Mouse (Mus musculus): Measurements from ENCODE around the gene Dync1i2. TPM values are rescaled to one million over a fixed set of nuclear protein-coding genes. Genes with fewer than 3 reads are reported as not detected.

Dync1i2 gene
- polyA plus RNA-seq, 1 experiment: 52.1 TPM

GRCm38 (mm10) chr2:71298729-71299128 lies 87.2 kb downstream of the Dync1i2 start:
- no peaks in the 10 kb centered on the region for H3K79me3 ChIP-seq (ENCODE audit: low read depth)
- H3K79me2 ChIP-seq (ENCODE audit: control insufficient read depth, insufficient read depth): no peaks in the 10 kb centered on the region
- TF ChIP-seq USF1 (IDR thresholded peaks at IDR 0.05; ENCODE audit: low read depth): no peak
- no peak for TF ChIP-seq MAX (IDR thresholded peaks at IDR 0.05)
- no peak for TF ChIP-seq FOSL1 (IDR thresholded peaks at IDR 0.05; ENCODE audit: insufficient read depth, low read length, poor library complexity, severe bottlenecking)
- TF ChIP-seq MYOG (IDR thresholded peaks at IDR 0.05; ENCODE audit: control insufficient read depth, extremely low read depth, insufficient read length): no peak
- TF ChIP-seq CEBPB (IDR thresholded peaks at IDR 0.05; ENCODE audit: low read depth): no peak
- no peak for TF ChIP-seq MYOD1 (IDR thresholded peaks at IDR 0.05; ENCODE audit: control insufficient read depth, insufficient read length, low read depth)
- no peak for TF ChIP-seq CTCF (IDR thresholded peaks at IDR 0.05; ENCODE audit: control insufficient read depth, insufficient read depth, insufficient read length)
- H3K27me3 ChIP-seq (ENCODE audit: control insufficient read depth, insufficient read depth, insufficient read length): no peaks in the 10 kb centered on the region
- H3K4me3 ChIP-seq (ENCODE audit: insufficient read depth, poor library complexity, severe bottlenecking): no peak overlapping the region
- peaks cover 5% of the 10 kb centered on the region for H3K36me3 ChIP-seq (ENCODE audit: control insufficient read depth, insufficient read depth)
- H3ac ChIP-seq (ENCODE audit: control insufficient read depth, insufficient read length, low read depth): no peak overlapping the region

- no peaks in the 10 kb centered on the region for H3K79me3 ChIP-seq (ENCODE audit: low read depth)
- no peak overlapping the region for H3ac ChIP-seq (ENCODE audit: control insufficient read depth, insufficient read length, low read depth)
- TF ChIP-seq CTCF (IDR thresholded peaks at IDR 0.05; ENCODE audit: control insufficient read depth, insufficient read depth, insufficient read length) (no peak), FOSL1 (IDR thresholded peaks at IDR 0.05; ENCODE audit: insufficient read depth, low read length, poor library complexity, severe bottlenecking) (no peak)
- no peaks in the 10 kb centered on the region for H3K27me3 ChIP-seq (ENCODE audit: control insufficient read depth, insufficient read depth, insufficient read length)
- no peak overlapping the region for H3K4me3 ChIP-seq (ENCODE audit: insufficient read depth, poor library complexity, severe bottlenecking)
- no peaks in the 10 kb centered on the region for H3K79me2 ChIP-seq (ENCODE audit: control insufficient read depth, insufficient read depth)
- H3K36me3 ChIP-seq (ENCODE audit: control insufficient read depth, insufficient read depth): peaks cover 9% of the 10 kb centered on the region
These were observed 90.7 kb downstream of the Dync1i2 start for GRCm38 (mm10) chr2:71302156-71302663.

GRCm38 (mm10) chr2:71303221-71303620 lies 91.7 kb downstream of the Dync1i2 start:
- no peak overlapping the region for H3ac ChIP-seq (ENCODE audit: control insufficient read depth, insufficient read length, low read depth)
- H3K79me2 ChIP-seq (ENCODE audit: control insufficient read depth, insufficient read depth): no peaks in the 10 kb centered on the region
- H3K36me3 ChIP-seq (ENCODE audit: control insufficient read depth, insufficient read depth): peaks cover 6% of the 10 kb centered on the region
- no peaks in the 10 kb centered on the region for H3K27me3 ChIP-seq (ENCODE audit: control insufficient read depth, insufficient read depth, insufficient read length)
- no peaks in the 10 kb centered on the region for H3K79me3 ChIP-seq (ENCODE audit: low read depth)
- no peak for TF ChIP-seq CEBPB (IDR thresholded peaks at IDR 0.05; ENCODE audit: low read depth)
- TF ChIP-seq USF1 (IDR thresholded peaks at IDR 0.05; ENCODE audit: low read depth): no peak
- no peak for TF ChIP-seq CTCF (IDR thresholded peaks at IDR 0.05; ENCODE audit: control insufficient read depth, insufficient read depth, insufficient read length)
- no peak for TF ChIP-seq MAX (IDR thresholded peaks at IDR 0.05)
- TF ChIP-seq MYOG (IDR thresholded peaks at IDR 0.05; ENCODE audit: control insufficient read depth, extremely low read depth, insufficient read length): no peak
- TF ChIP-seq MYOD1 (IDR thresholded peaks at IDR 0.05; ENCODE audit: control insufficient read depth, insufficient read length, low read depth): no peak
- no peak overlapping the region for H3K4me3 ChIP-seq (ENCODE audit: insufficient read depth, poor library complexity, severe bottlenecking)

GRCm38 (mm10) chr2:71304821-71305220 lies 93.3 kb downstream of the Dync1i2 start:
- no peak overlapping the region for H3ac ChIP-seq (ENCODE audit: control insufficient read depth, insufficient read length, low read depth)
- H3K79me3 ChIP-seq (ENCODE audit: low read depth): no peaks in the 10 kb centered on the region
- no peak overlapping the region for H3K4me3 ChIP-seq (ENCODE audit: insufficient read depth, poor library complexity, severe bottlenecking)
- TF ChIP-seq MYOD1 (IDR thresholded peaks at IDR 0.05; ENCODE audit: control insufficient read depth, insufficient read length, low read depth) (no peak), MYOG (IDR thresholded peaks at IDR 0.05; ENCODE audit: control insufficient read depth, extremely low read depth, insufficient read length) (no peak), CTCF (IDR thresholded peaks at IDR 0.05; ENCODE audit: control insufficient read depth, insufficient read depth, insufficient read length) (no peak), USF1 (IDR thresholded peaks at IDR 0.05; ENCODE audit: low read depth) (no peak), MAX (IDR thresholded peaks at IDR 0.05) (no peak), CEBPB (IDR thresholded peaks at IDR 0.05; ENCODE audit: low read depth) (no peak), FOSL1 (IDR thresholded peaks at IDR 0.05; ENCODE audit: insufficient read depth, low read length, poor library complexity, severe bottlenecking) (no peak)
- H3K79me2 ChIP-seq (ENCODE audit: control insufficient read depth, insufficient read depth): no peaks in the 10 kb centered on the region
- peaks cover 4% of the 10 kb centered on the region for H3K36me3 ChIP-seq (ENCODE audit: control insufficient read depth, insufficient read depth)
- no peaks in the 10 kb centered on the region for H3K27me3 ChIP-seq (ENCODE audit: control insufficient read depth, insufficient read depth, insufficient read length)

- H3K4me3 ChIP-seq (ENCODE audit: insufficient read depth, poor library complexity, severe bottlenecking): no peak overlapping the region
- H3ac ChIP-seq (ENCODE audit: control insufficient read depth, insufficient read length, low read depth): no peak overlapping the region
- peaks cover 4% of the 10 kb centered on the region for H3K36me3 ChIP-seq (ENCODE audit: control insufficient read depth, insufficient read depth)
- H3K79me2 ChIP-seq (ENCODE audit: control insufficient read depth, insufficient read depth): no peaks in the 10 kb centered on the region
- no peaks in the 10 kb centered on the region for H3K79me3 ChIP-seq (ENCODE audit: low read depth)
- no peaks in the 10 kb centered on the region for H3K27me3 ChIP-seq (ENCODE audit: control insufficient read depth, insufficient read depth, insufficient read length)
- TF ChIP-seq MAX (IDR thresholded peaks at IDR 0.05) (no peak), USF1 (IDR thresholded peaks at IDR 0.05; ENCODE audit: low read depth) (no peak)
These were observed 94.9 kb downstream of the Dync1i2 start for GRCm38 (mm10) chr2:71306357-71306756.

- Histone ChIP-seq H3K27me3 (ENCODE audit: control insufficient read depth, insufficient read depth, insufficient read length) (no peaks in the 10 kb centered on the region), H3K79me3 (ENCODE audit: low read depth) (no peaks in the 10 kb centered on the region), H3K79me2 (ENCODE audit: control insufficient read depth, insufficient read depth) (no peaks in the 10 kb centered on the region), H3K4me3 (ENCODE audit: insufficient read depth, poor library complexity, severe bottlenecking) (no peak overlapping the region), H3K36me3 (ENCODE audit: control insufficient read depth, insufficient read depth) (peaks cover 8% of the 10 kb centered on the region), H3ac (ENCODE audit: control insufficient read depth, insufficient read length, low read depth) (no peak overlapping the region)
- no peak for TF ChIP-seq USF1 (IDR thresholded peaks at IDR 0.05; ENCODE audit: low read depth)
- TF ChIP-seq MYOG (IDR thresholded peaks at IDR 0.05; ENCODE audit: control insufficient read depth, extremely low read depth, insufficient read length): no peak
- TF ChIP-seq FOSL1 (IDR thresholded peaks at IDR 0.05; ENCODE audit: insufficient read depth, low read length, poor library complexity, severe bottlenecking): no peak
- TF ChIP-seq CTCF (IDR thresholded peaks at IDR 0.05; ENCODE audit: control insufficient read depth, insufficient read depth, insufficient read length): no peak
- no peak for TF ChIP-seq MAX (IDR thresholded peaks at IDR 0.05)
- no peak for TF ChIP-seq MYOD1 (IDR thresholded peaks at IDR 0.05; ENCODE audit: control insufficient read depth, insufficient read length, low read depth)
- TF ChIP-seq CEBPB (IDR thresholded peaks at IDR 0.05; ENCODE audit: low read depth): no peak
These were observed 98.2 kb downstream of the Dync1i2 start for GRCm38 (mm10) chr2:71309726-71310125.
